In the genomic region with DNA sequence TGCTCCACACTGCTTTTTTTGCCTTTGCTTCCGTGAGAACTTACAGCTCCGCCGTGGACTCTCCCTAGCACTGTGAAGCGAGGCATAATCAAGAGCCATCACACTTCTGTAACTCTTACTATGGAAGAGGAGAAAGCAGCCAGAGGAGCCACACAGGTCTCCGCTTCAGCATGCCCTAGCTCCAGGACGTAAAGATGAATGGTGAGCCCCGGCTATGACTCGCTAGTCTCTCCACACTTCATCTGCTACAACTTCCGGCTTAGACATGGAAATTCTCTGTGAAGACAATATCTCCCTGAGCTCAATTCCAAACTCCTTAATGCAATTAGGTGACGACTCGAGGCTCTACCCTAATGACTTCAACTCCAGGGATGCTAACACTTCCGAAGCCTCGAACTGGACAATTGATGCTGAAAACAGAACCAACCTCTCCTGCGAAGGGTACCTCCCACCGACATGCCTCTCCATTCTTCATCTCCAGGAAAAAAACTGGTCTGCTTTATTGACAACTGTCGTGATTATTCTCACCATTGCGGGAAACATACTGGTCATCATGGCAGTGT, we compare ENCODE assay signal across 8 mouse cellular contexts. TPM values are rescaled to one million over a fixed set of nuclear protein-coding genes. Genes with fewer than 3 reads are reported as not detected.
DNase-seq lines count a peak whose midpoint lies in the region; ATAC-seq and TF ChIP-seq lines count a peak whose summit lies in the region.

No protein-coding gene starts in this region.

- H3K4me3 ChIP-seq in kidney, adult 2 months (ENCODE audit: insufficient read depth, low read depth, low read length) = peak overlapping the region; percentile 52
- peak overlapping the region; percentile 51 for H3K4me3 ChIP-seq in heart, postnatal 0 days (ENCODE audit: low read depth, low read length)

- no peak overlapping the region for H3K27ac ChIP-seq in kidney, adult 2 months (ENCODE audit: insufficient read depth, low read depth, low read length)
- H3K27ac ChIP-seq in heart, postnatal 0 days (ENCODE audit: low read depth) = no peak overlapping the region

- no peak for TF ChIP-seq CTCF in kidney, adult 2 months (conservative IDR thresholded peaks at IDR 0.05; ENCODE audit: insufficient read depth, insufficient read length, low read depth, low read length)
- TF ChIP-seq CTCF in heart, postnatal 0 days (IDR thresholded peaks at IDR 0.05; ENCODE audit: low read depth) = no peak

- TF ChIP-seq POLR2A in kidney, adult 2 months (IDR thresholded peaks at IDR 0.05; ENCODE audit: low read depth, low read length) = no peak

- H3K4me2 ChIP-seq in heart, postnatal 0 days (ENCODE audit: low read depth, low read length) = peak overlapping the region; percentile 64

- TF ChIP-seq EP300 in heart, postnatal 0 days (IDR thresholded peaks at IDR 0.05; ENCODE audit: low read depth) = no peak

- ATAC-seq in heart, postnatal 0 days (ENCODE audit: insufficient read depth, low read depth) = no peak
- peak; percentile 42; the same call in 1 of the 2 replicates for ATAC-seq in megakaryocyte-erythroid progenitor cell, adult 5-6 weeks (replicated peaks; ENCODE audit: low FRiP score, low TSS enrichment, poor library complexity, severe bottlenecking)

- no peaks in the 10 kb centered on the region for H3K27me3 ChIP-seq in kidney, adult 2 months (replicated peaks; ENCODE audit: control insufficient read depth, insufficient read depth, low read length)
- H3K27me3 ChIP-seq in heart, postnatal 0 days (ENCODE audit: control insufficient read depth, insufficient read depth, low read length) = no peaks in the 10 kb centered on the region

- no peaks in the 10 kb centered on the region for H3K36me3 ChIP-seq in kidney, adult 2 months (ENCODE audit: control insufficient read depth, insufficient read depth, low read length)
- H3K36me3 ChIP-seq in heart, postnatal 0 days (replicated peaks; ENCODE audit: control insufficient read depth, insufficient read depth, low read length) = no peaks in the 10 kb centered on the region

- DNase-seq in kidney, adult 2 months = no peak
- DNase-seq in kidney, adult 8-10 months = no peak
- peak; percentile 33 for DNase-seq in brain, adult 2 months (ENCODE audit: low read depth, low spot score)
- DNase-seq in heart, postnatal 0 days (ENCODE audit: low spot score) = no peak
- no peak for DNase-seq in ovary, adult 18-20 months (ENCODE audit: low spot score)
- no peak for DNase-seq in urinary bladder, adult 18-20 months (ENCODE audit: low spot score in 2 of 2)
- DNase-seq in cerebellum, adult 18-20 months = no peak

- WGBS in kidney, adult 2 months = 16% methylated on average over 17 of the region's 17 CpGs
- WGBS in heart, postnatal 0 days = 19% methylated on average over 17 of the region's 17 CpGs

- no peaks in the 10 kb centered on the region for H3K9me3 ChIP-seq in heart, postnatal 0 days (replicated peaks; ENCODE audit: control insufficient read depth, low read length)

- no peaks in the 10 kb centered on the region for H3K4me1 ChIP-seq in kidney, adult 2 months (ENCODE audit: control insufficient read depth, insufficient read depth, low read length)
- peaks cover 12% of the 10 kb centered on the region for H3K4me1 ChIP-seq in heart, postnatal 0 days (ENCODE audit: control insufficient read depth, insufficient read depth)

- H3K9ac ChIP-seq in heart, postnatal 0 days (replicated peaks; ENCODE audit: low read depth, low read length) = peak overlapping the region; percentile 49

RNA-seq across cellular contexts. Expression of a gene that starts 1.1 kb away (rescaled TPM):
- 0.14 and 0.16 TPM in 2 replicates for polyA plus RNA-seq in kidney, adult 2 months (2012; rRNA removed)
- total RNA-seq in heart, postnatal 0 days (2014; rRNA removed; ENCODE audit: low replicate concordance) = 1.1 and 2.0 TPM in 2 replicates
- polyA plus RNA-seq in heart, postnatal 0 days (2015; fragmentation: Nextera tagmentation; extraction: Ambion mirVana) = 0.37 and 0.44 TPM in 2 replicates
- total RNA-seq in megakaryocyte-erythroid progenitor cell, adult 5-6 weeks (2014; fragmentation: Nextera tagmentation) = 5.1 and 7.5 TPM in 2 replicates
- total RNA-seq in megakaryocyte-erythroid progenitor cell, adult 5-6 weeks (2017) = 2.0 and 3.5 TPM in 2 replicates
